Mouse (Mus musculus) frontal cortex, postnatal 25 days (tissue): ENCODE data around the gene G430095P16Rik.

Source experiments
- DNase-seq, 2 experiments: peaks; one replicate each; pipeline ENCODE4 v3.0.0; 2022; ENCODE audit warnings: low spot score in 2 of 2

The G430095P16Rik gene

GRCm38 (mm10) chr8:84702963-84703465 is 19.8 kb upstream of the G430095P16Rik start:
- no peak for DNase-seq

DNA sequence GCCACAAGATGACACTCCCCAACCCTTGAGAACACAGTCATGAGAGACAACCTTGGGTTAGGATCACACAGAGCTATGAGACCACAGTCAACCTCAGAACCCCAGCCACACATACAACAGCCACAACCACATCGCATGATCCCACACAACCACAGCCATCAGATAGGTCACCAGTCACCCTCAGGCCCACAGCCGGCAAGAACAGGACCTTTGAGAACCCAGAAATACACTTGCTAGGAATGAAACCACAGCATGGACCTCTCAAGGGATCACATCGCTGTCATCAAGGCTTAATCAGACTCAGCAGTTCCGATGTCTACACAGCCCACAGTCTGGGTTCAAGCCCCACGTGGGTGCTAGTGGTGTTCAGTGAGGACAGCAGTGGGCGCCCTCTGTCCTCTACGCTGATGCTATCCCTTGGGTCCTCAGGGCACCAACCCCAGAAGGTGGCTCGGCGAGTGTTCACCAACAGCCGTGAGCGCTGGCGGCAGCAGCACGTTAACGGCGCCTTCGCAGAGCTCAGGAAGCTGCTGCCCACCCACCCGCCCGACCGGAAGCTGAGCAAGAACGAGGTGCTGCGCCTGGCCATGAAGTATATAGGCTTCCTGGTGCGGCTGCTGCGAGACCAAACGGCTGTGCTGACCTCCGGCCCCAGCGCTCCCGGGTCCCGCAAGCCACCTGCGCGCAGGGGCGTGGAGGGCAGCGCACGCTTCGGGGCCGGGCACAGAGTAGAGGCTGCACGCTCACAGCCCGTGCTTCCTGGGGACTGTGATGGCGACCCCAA is 19.1 kb upstream of the G430095P16Rik start:
- no peak for DNase-seq

DNA sequence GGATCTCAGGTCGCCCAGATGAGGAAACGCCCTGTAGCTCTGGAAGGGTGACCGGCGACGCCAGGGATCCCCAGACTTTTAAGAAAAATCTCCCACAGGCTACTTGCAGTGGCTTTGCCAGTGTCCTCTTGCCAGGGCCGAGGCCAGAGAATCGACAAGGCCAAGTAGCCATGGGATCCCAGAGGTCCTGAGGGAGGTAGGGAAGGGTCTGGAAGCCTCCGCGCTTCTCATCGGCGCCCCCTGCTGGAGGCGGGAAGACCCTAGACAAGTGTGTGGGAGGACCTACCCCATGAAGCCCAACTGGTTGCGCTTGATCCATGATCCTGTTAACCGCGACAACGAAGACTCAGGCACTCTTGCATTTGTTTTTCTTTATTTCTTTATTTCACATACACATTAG is 18.5 kb upstream of the G430095P16Rik start:
- no peak for DNase-seq

DNA sequence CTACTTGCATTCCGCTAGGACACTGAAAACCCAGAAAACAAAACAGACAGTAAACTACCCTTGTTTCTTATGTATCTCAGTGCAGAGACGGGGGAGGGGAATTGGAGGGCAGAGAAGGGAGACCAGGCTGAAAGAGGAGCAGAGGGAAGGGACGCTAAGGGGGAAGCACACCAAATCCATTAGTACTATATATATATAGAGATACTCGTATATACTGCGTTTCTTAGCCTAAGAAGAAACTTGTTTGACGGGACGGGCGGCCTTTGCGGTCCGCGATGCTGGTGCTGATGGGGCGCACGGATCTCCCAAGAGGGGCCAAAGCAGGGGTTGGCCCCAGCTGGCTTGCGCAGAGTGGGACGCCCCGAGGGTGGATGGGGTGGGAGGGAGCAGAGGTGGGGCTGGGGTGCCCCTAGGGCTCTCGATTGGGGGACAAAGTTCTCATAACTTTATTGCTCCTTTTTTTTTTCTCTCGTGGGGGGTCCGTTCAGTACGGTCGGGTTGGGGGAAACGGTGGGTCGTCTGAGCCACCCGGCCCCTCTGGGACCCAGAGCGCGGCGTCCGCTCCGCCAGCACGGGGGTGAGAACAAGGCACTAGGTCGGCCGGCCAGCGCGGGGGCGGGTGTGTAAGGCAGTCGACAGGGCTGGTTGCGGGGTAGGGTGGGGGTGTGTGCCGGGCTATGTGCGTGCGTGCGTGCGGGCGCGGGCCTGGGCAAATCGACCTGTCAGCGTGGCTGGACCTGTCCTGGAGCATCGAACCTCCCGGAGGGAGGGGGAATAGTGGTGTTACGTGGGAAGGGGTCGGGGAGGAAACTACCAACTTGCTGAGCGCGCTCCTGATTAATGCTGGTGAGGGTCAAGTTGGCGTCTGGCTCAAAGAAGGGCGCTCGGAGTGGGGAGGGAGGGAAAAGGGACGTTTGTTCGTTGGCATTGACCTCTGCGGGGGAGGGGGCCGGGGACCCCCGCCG is 17.7 kb upstream of the G430095P16Rik start:
- no peak for DNase-seq

DNA sequence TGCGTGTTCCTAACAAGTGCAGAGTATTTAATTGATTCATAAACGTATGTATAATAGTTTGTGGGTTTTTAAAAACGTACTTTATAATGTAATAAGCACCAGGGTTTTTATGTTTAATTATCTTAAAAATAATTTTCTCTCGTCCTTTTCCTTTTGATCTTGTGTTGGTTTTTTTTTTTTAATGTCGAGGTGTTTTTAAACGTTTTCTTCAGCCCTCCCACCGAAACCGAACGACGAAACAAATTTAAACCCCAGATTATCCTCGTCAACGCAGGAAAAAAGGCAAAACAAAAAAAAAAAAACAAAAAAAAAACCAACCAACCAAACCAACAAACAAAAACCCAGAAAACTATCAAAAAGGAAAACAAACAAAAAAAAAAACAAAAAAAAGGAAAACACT is 16.8 kb upstream of the G430095P16Rik start:
- DNase-seq, result no peak

GRCm38 (mm10) chr8:84706610-84707266 is 16.1 kb upstream of the G430095P16Rik start:
- no peak for DNase-seq

DNA sequence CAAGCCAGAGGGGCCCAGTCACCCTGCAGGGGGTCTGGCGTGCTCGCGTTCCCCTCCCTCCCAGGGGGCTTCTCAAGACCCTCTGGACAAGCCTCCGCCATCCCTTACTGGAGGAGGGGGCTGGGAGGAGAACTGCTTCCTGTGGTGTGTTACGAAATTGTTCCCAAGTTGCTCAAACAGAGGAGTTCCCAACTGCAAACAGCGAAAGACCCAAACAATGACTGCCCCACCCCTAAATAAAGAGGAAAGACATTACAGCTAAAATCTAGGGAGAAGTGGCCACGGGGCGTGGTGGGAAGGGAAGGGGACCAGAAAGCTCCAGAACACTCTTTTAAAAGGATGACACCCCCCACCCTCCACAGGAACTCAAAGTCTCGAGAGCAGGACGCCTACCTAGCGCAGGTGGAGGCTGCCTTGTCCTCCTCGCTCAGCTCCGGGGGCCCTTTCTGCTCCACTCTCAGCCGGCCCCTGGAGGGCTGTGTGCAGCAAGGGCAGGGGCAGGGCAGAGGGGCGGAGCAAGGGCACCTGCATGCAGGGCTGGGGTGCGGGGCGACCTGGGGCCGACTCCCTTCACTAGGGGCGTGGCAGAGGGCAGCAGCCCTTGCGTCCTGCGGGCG is 15.4 kb upstream of the G430095P16Rik start:
- DNase-seq, result no peak

DNA sequence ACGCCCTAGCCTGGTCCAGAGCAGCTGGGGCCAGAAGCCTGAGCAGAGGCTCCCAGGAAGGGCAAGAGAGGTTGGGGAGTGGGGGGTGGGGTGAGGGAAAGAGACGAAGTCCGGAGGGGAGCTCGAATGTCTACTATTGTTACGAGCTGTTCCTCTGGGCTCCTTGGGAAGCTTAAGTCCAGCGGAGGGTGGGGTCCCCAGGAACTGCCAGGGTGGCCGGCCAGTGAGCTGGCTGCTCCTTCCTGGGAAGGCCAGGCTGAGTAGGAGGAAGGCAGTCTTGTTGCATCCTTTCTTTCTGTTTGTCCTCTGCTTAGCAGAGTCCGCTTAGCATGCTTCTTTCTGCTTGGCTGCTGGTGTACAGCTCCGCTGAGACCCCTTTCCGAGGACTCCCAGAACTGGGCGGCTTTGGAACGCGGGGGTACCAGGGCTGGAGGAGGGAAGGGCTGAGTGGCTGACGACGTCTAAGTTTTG is 14.7 kb upstream of the G430095P16Rik start:
- DNase-seq, result no peak

- peak; percentile 84 to 86 for DNase-seq
Measured at GRCm38 (mm10) chr8:84708774-84709475, 13.9 kb upstream of the G430095P16Rik start.

- DNase-seq, result no peak
Measured at GRCm38 (mm10) chr8:84709931-84710330, 12.9 kb upstream of the G430095P16Rik start.

DNA sequence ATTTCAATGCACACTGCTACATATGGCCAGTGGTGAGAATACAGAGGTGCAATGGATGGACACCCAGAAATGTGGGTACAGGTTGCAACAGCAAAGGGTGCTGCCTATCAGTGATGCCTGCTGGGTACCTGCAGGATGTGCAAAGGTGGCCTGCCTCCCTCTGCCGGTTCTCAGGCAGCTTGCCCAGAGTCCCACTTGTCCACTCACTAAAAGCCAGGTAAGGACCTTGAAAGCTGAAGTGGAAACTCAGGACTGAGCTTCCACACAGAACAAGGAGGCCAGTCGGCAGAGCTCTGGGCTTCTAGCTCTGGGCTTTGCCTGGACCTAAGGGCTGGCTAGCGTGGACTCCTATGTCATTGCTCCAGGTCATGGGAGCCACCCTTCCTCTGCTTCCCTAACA is 11.5 kb upstream of the G430095P16Rik start:
- DNase-seq, result no peak

GRCm38 (mm10) chr8:84711933-84712758 is 10.7 kb upstream of the G430095P16Rik start:
- no peak for DNase-seq

GRCm38 (mm10) chr8:84712759-84713120 is 10.1 kb upstream of the G430095P16Rik start:
- DNase-seq, result no peak

- no peak for DNase-seq
Measured at GRCm38 (mm10) chr8:84713381-84713780, 9.4 kb upstream of the G430095P16Rik start.

GRCm38 (mm10) chr8:84714161-84714560 is 8.6 kb upstream of the G430095P16Rik start:
- no peak for DNase-seq

DNA sequence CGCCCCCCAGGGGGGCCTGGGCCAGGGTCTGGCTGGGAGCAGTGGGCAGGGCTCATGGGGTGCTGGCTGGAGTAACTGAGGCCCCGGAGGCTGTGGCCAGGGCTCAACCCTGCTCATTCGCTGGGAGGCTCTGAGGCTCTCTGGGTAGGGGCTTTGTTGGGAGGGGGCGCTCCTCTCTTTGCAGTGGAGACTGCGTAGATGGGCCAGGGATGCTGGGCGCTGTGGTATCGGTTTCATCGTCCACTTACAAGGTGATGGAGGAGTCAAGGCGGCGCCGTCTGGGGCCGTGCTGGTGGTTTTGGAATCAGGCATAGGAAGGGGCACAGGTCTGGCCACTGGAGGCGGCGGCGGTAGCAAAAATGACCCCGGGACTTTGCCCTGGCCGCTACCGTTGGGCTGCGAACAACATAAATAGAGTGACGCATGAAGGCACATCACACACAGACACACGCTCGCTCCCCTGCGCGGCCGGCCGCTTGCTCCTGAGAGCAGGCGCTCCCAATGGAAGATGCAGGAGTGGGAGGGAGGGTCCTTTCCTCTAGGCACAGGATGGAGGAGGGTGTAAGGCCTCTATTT is 6.8 kb upstream of the G430095P16Rik start:
- DNase-seq, result no peak

- DNase-seq, result no peak
Measured at GRCm38 (mm10) chr8:84716790-84717189, 6.0 kb upstream of the G430095P16Rik start.

- DNase-seq, result no peak
Measured at GRCm38 (mm10) chr8:84718476-84718875, 4.3 kb upstream of the G430095P16Rik start.

- no peak for DNase-seq
Measured at GRCm38 (mm10) chr8:84718959-84719690, 3.7 kb upstream of the G430095P16Rik start.
